Mouse (Mus musculus): Measurements from ENCODE around the gene Gm19684.

GRCm38 (mm10) chr17:36093936-36094335 is 27.5 kb upstream of the Gm19684 start:
- no peak for TF ChIP-seq CTCF (IDR thresholded peaks at IDR 0.05; ENCODE audit: low read depth, low read length)
- no peak for TF ChIP-seq POLR2A (IDR thresholded peaks at IDR 0.05; ENCODE audit: borderline replicate concordance, low read depth, low read length)
